Mouse (Mus musculus) intestine, embryonic 15.5 days (tissue): ENCODE measurements around the gene Gm17359. TPM values are rescaled to one million over a fixed set of nuclear protein-coding genes. Genes with fewer than 3 reads are reported as not detected.

ENCODE experiments used
- ATAC-seq: fragments of 200-750 bp; cut with Nextera tagmentation; 2 replicates; pipeline ENCODE4 v1.8.0; 2017; ENCODE audit warnings: moderate TSS enrichment, moderate library complexity
- H3K27ac ChIP-seq: fragments of 300-500 bp; sonication (generic); 2 replicates; pipeline ENCODE4 v1.5.1; 2015; ENCODE audit warnings: mild to moderate bottlenecking, inconsistent platforms
- H3K27me3 ChIP-seq: fragments of 300-500 bp; sonication (generic); replicated peaks from 2 replicates; pipeline ENCODE4 v1.6.1; 2015; ENCODE audit warnings: inconsistent platforms
- H3K36me3 ChIP-seq: fragments of 300-500 bp; sonication (generic); 2 replicates; pipeline ENCODE4 v1.6.1; 2015; ENCODE audit warnings: inconsistent platforms
- H3K4me1 ChIP-seq: fragments of 300-500 bp; sonication (generic); replicated peaks from 2 replicates; pipeline ENCODE4 v1.6.1; 2015; ENCODE audit warnings: inconsistent platforms
- H3K4me2 ChIP-seq: fragments of 300-500 bp; sonication (generic); replicated peaks from 2 replicates; pipeline ENCODE4 v1.6.1; 2015; ENCODE audit warnings: mild to moderate bottlenecking, inconsistent platforms
- H3K4me3 ChIP-seq: fragments of 300-500 bp; sonication (generic); replicated peaks from 2 replicates; pipeline ENCODE4 v1.5.1; 2015; ENCODE audit warnings: inconsistent platforms
- H3K9ac ChIP-seq: fragments of 300-500 bp; sonication (generic); 2 replicates; pipeline ENCODE4 v1.6.1; 2015; ENCODE audit warnings: inconsistent platforms
- H3K9me3 ChIP-seq: fragments of 300-500 bp; sonication (generic); 2 replicates; pipeline ENCODE4 v1.6.1; 2016; ENCODE audit warnings: inconsistent platforms
- WGBS: fragments of 180-500 bp; shearing (Covaris S2); methylation state at CpG from one replicate; pipeline ENCODE4 v1.1.7; 2015; 5-methylcytosine and 5-hydroxymethylcytosine counted together
- polyA plus RNA-seq: library from polyadenylated mRNA; unstranded; fragments of >200 nt; fragmentation: Nextera tagmentation; extraction: Ambion mirVana; gene quantifications from 2 replicates; pipeline ENCODE4 v1.2.1, GENCODE M21; 2015

Gm17359 gene
- polyA plus RNA-seq, 1 experiment from 2014 or later: not detected

GRCm38 (mm10) chr3:79311895-79312294 lies 24.6 kb upstream of the Gm17359 start:
- Histone ChIP-seq H3K27ac (no peak overlapping the region), H3K36me3 (no peaks in the 10 kb centered on the region), H3K27me3 (no peaks in the 10 kb centered on the region), H3K9me3 (no peaks in the 10 kb centered on the region), H3K4me1 (no peaks in the 10 kb centered on the region), H3K9ac (no peak overlapping the region), H3K4me3 (no peak overlapping the region), H3K4me2 (no peak overlapping the region)
- ATAC-seq: no peak

GRCm38 (mm10) chr3:79314006-79314698 lies 22.3 kb upstream of the Gm17359 start:
- H3K4me1 ChIP-seq: no peaks in the 10 kb centered on the region
- H3K27me3 ChIP-seq: no peaks in the 10 kb centered on the region
- no peak overlapping the region for H3K4me2 ChIP-seq
- no peak overlapping the region for H3K27ac ChIP-seq
- H3K9ac ChIP-seq: no peak overlapping the region
- no peaks in the 10 kb centered on the region for H3K36me3 ChIP-seq
- ATAC-seq: no peak
- H3K4me3 ChIP-seq: no peak overlapping the region
- no peaks in the 10 kb centered on the region for H3K9me3 ChIP-seq
- 60% methylated on average over 10 of the region's 10 CpGs for WGBS

- Histone ChIP-seq H3K36me3 (no peaks in the 10 kb centered on the region), H3K9me3 (no peaks in the 10 kb centered on the region), H3K9ac (no peak overlapping the region), H3K4me3 (no peak overlapping the region), H3K4me1 (no peaks in the 10 kb centered on the region; the same call in 1 of the 2 replicates), H3K27ac (peak overlapping the region; percentile 36; the same call in 1 of the 2 replicates), H3K27me3 (no peaks in the 10 kb centered on the region), H3K4me2 (0 out of 2 replicates have a peak overlapping the region, but pooled peaks have one; percentile 33)
- 27% methylated on average over 10 of the region's 10 CpGs for WGBS
- peak; percentile 53 for ATAC-seq
Measured at GRCm38 (mm10) chr3:79324697-79325526, 11.5 kb upstream of the Gm17359 start.

- H3K9ac ChIP-seq: no peak overlapping the region
- H3K4me1 ChIP-seq: no peaks in the 10 kb centered on the region; the same call in 1 of the 2 replicates
- no peak for ATAC-seq
- WGBS: 28% methylated on average over 8 of the region's 8 CpGs
- H3K36me3 ChIP-seq: no peaks in the 10 kb centered on the region
- H3K27me3 ChIP-seq: no peaks in the 10 kb centered on the region
- H3K4me2 ChIP-seq: no peak overlapping the region
- no peaks in the 10 kb centered on the region for H3K9me3 ChIP-seq
- no peak overlapping the region for H3K4me3 ChIP-seq
- no peak overlapping the region for H3K27ac ChIP-seq
Measured at GRCm38 (mm10) chr3:79329691-79330315, 6.7 kb upstream of the Gm17359 start.

GRCm38 (mm10) chr3:79333051-79333450 lies 3.4 kb upstream of the Gm17359 start:
- Histone ChIP-seq H3K27me3 (no peaks in the 10 kb centered on the region), H3K27ac (no peak overlapping the region), H3K4me3 (no peak overlapping the region), H3K9ac (no peak overlapping the region), H3K4me2 (no peak overlapping the region), H3K4me1 (no peaks in the 10 kb centered on the region), H3K9me3 (no peaks in the 10 kb centered on the region), H3K36me3 (no peaks in the 10 kb centered on the region)
- WGBS: 79% methylated on average over 7 of the region's 7 CpGs
- no peak for ATAC-seq

- 66% methylated on average over 8 of the region's 8 CpGs for WGBS
- no peaks in the 10 kb centered on the region for H3K36me3 ChIP-seq
- ATAC-seq: no peak
- H3K4me1 ChIP-seq: no peaks in the 10 kb centered on the region
- no peak overlapping the region for H3K27ac ChIP-seq
- no peaks in the 10 kb centered on the region for H3K27me3 ChIP-seq
- H3K4me2 ChIP-seq: no peak overlapping the region
- H3K9ac ChIP-seq: no peak overlapping the region
- H3K9me3 ChIP-seq: no peaks in the 10 kb centered on the region
- no peak overlapping the region for H3K4me3 ChIP-seq
Measured at GRCm38 (mm10) chr3:79333643-79334200, 2.7 kb upstream of the Gm17359 start.

GRCm38 (mm10) chr3:79340737-79341136 lies 4.3 kb downstream of the Gm17359 start:
- peak; percentile 78 for ATAC-seq

GRCm38 (mm10) chr3:79342961-79343735 lies 6.7 kb downstream of the Gm17359 start:
- no peak for ATAC-seq
- no peaks in the 10 kb centered on the region for H3K9me3 ChIP-seq
- no peaks in the 10 kb centered on the region for H3K36me3 ChIP-seq
- H3K4me3 ChIP-seq: no peak overlapping the region
- 82% methylated on average over 17 of the region's 17 CpGs for WGBS
- no peaks in the 10 kb centered on the region for H3K27me3 ChIP-seq
- H3K27ac ChIP-seq: no peak overlapping the region
- 0 out of 2 replicates have a peak, but pooled peaks cover 5% of the 10 kb centered on the region for H3K4me1 ChIP-seq
- H3K9ac ChIP-seq: no peak overlapping the region
- no peak overlapping the region for H3K4me2 ChIP-seq

More at GRCm38 (mm10) chr3:79340737-79341136, 4.3 kb downstream of the Gm17359 start:
- Histone ChIP-seq H3K9ac (no peak overlapping the region), H3K9me3 (no peaks in the 10 kb centered on the region), H3K27ac (no peak overlapping the region), H3K4me1 (0 out of 2 replicates have a peak, but pooled peaks cover 5% of the 10 kb centered on the region), H3K4me2 (no peak overlapping the region), H3K4me3 (no peak overlapping the region), H3K36me3 (no peaks in the 10 kb centered on the region), H3K27me3 (no peaks in the 10 kb centered on the region)
- 30% methylated on average over 3 of the region's 3 CpGs for WGBS

GRCm38 (mm10) chr3:79349311-79349710 lies 12.8 kb downstream of the Gm17359 start:
- no peaks in the 10 kb centered on the region for H3K9me3 ChIP-seq
- H3K4me1 ChIP-seq: no peaks in the 10 kb centered on the region
- no peaks in the 10 kb centered on the region for H3K27me3 ChIP-seq
- H3K9ac ChIP-seq: no peak overlapping the region
- 62% methylated on average over 1 of the region's 1 CpGs for WGBS
- no peaks in the 10 kb centered on the region for H3K36me3 ChIP-seq
- no peak overlapping the region for H3K4me3 ChIP-seq
- no peak overlapping the region for H3K4me2 ChIP-seq
- no peak for ATAC-seq
- no peak overlapping the region for H3K27ac ChIP-seq

- no peak overlapping the region for H3K27ac ChIP-seq
- H3K36me3 ChIP-seq: no peaks in the 10 kb centered on the region
- H3K9ac ChIP-seq: no peak overlapping the region
- no peaks in the 10 kb centered on the region for H3K4me1 ChIP-seq
- H3K27me3 ChIP-seq: no peaks in the 10 kb centered on the region
- H3K9me3 ChIP-seq: no peaks in the 10 kb centered on the region
- WGBS: 37% methylated on average over 4 of the region's 4 CpGs
- no peak for ATAC-seq
- H3K4me2 ChIP-seq: no peak overlapping the region
- no peak overlapping the region for H3K4me3 ChIP-seq
Measured at GRCm38 (mm10) chr3:79358721-79359120, 22.3 kb downstream of the Gm17359 start.

GRCm38 (mm10) chr3:79360317-79361101 lies 24.0 kb downstream of the Gm17359 start:
- WGBS: 50% methylated on average over 15 of the region's 15 CpGs
- Histone ChIP-seq H3K4me1 (no peaks in the 10 kb centered on the region), H3K9ac (no peak overlapping the region), H3K4me2 (no peak overlapping the region), H3K27ac (no peak overlapping the region), H3K27me3 (no peaks in the 10 kb centered on the region), H3K9me3 (no peaks in the 10 kb centered on the region), H3K36me3 (no peaks in the 10 kb centered on the region), H3K4me3 (no peak overlapping the region)
- ATAC-seq: no peak
